In the genomic region with DNA sequence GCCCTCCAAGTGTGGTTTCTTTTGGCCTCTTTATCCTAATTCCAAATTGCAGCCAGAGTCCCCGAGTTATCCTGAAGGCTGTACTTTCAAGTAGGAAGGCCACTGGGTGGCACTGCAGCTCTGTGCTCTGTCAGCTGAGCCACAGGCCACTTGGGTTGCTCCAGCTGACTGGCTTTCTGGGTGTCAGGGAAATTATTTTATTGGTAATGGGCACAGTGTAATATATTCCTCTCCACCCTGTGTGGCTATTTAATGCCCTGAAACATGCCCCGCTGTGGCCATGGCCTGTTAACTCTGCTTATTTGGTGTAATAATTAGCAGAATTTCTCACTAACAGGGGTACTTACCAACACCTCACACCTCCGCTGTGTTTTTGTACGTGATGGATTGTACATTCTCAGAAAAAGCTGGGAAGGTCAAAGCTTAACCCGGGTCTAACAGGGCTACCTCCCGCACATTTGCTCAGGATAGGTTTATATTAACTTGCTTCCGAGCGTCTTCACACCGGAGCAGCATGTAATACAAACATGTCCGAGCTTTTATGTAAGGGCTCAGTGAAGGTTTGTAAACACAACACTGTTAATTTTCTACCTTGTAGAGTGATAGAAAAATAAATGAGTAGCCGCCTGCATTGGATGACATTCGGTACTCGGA, we compare ENCODE assay signal across 7 mouse cellular contexts.
DNase-seq lines count a peak whose midpoint lies in the region; ATAC-seq and TF ChIP-seq lines count a peak whose summit lies in the region.

No protein-coding gene starts in this region.

- peak overlapping the region; percentile 80 for H3K27ac ChIP-seq in kidney, adult 2 months (ENCODE audit: insufficient read depth, low read depth, low read length)
- H3K27ac ChIP-seq in limb, embryonic 10.5 days: no peak overlapping the region
- H3K27ac ChIP-seq in midbrain, embryonic 13.5 days: no peak overlapping the region

- peak; percentile 87 for TF ChIP-seq CTCF in kidney, adult 2 months (conservative IDR thresholded peaks at IDR 0.05; ENCODE audit: insufficient read depth, insufficient read length, low read depth, low read length)

- peak; percentile 46 for DNase-seq in adrenal gland, adult 8-10 months
- peak; percentile 91 for DNase-seq in embryo, embryonic 10 days (ENCODE audit: low spot score)
- peak; percentile 64 for DNase-seq in gastrocnemius, postnatal 25 days
- DNase-seq in kidney, adult 2 months: peak; percentile 96
- DNase-seq in limb, embryonic 10.5 days (ENCODE audit: low spot score): peak; percentile 84
- DNase-seq in spleen, postnatal 36 days (ENCODE audit: low spot score in 2 of 2): peak; percentile 33 to 41

- no peak overlapping the region for H3K9ac ChIP-seq in midbrain, embryonic 13.5 days (replicated peaks)

- H3K4me2 ChIP-seq in midbrain, embryonic 13.5 days (replicated peaks): no peak overlapping the region

- no peaks in the 10 kb centered on the region for H3K27me3 ChIP-seq in kidney, adult 2 months (replicated peaks; ENCODE audit: control insufficient read depth, insufficient read depth, low read length)
- H3K27me3 ChIP-seq in limb, embryonic 10.5 days (ENCODE audit: low read depth, poor library complexity, severe bottlenecking): peaks cover 55% of the 10 kb centered on the region
- H3K27me3 ChIP-seq in midbrain, embryonic 13.5 days: peaks cover 28% of the 10 kb centered on the region

- no peak overlapping the region for H3K4me3 ChIP-seq in kidney, adult 2 months (ENCODE audit: insufficient read depth, low read depth, low read length)
- no peak overlapping the region for H3K4me3 ChIP-seq in limb, embryonic 10.5 days
- no peak overlapping the region for H3K4me3 ChIP-seq in midbrain, embryonic 13.5 days (replicated peaks)

- peaks cover 34% of the 10 kb centered on the region for H3K4me1 ChIP-seq in kidney, adult 2 months (ENCODE audit: control insufficient read depth, insufficient read depth, low read length)
- peaks cover 71% of the 10 kb centered on the region for H3K4me1 ChIP-seq in limb, embryonic 10.5 days
- H3K4me1 ChIP-seq in midbrain, embryonic 13.5 days (replicated peaks): peaks cover 76% of the 10 kb centered on the region

- TF ChIP-seq POLR2A in kidney, adult 2 months (IDR thresholded peaks at IDR 0.05; ENCODE audit: low read depth, low read length): no peak

- peak; percentile 65; the same call in 1 of the 2 replicates for ATAC-seq in midbrain, embryonic 13.5 days

- 26% methylated on average over 13 of the region's 13 CpGs for WGBS in kidney, adult 2 months
- 44% methylated on average over 13 of the region's 13 CpGs for WGBS in limb, embryonic 10.5 days
- 70% methylated on average over 13 of the region's 13 CpGs for WGBS in midbrain, embryonic 13.5 days

- H3K9me3 ChIP-seq in limb, embryonic 10.5 days (replicated peaks): no peaks in the 10 kb centered on the region
- H3K9me3 ChIP-seq in midbrain, embryonic 13.5 days: no peaks in the 10 kb centered on the region

- H3K36me3 ChIP-seq in kidney, adult 2 months (ENCODE audit: control insufficient read depth, insufficient read depth, low read length): no peaks in the 10 kb centered on the region
- H3K36me3 ChIP-seq in limb, embryonic 10.5 days: no peaks in the 10 kb centered on the region
- no peaks in the 10 kb centered on the region for H3K36me3 ChIP-seq in midbrain, embryonic 13.5 days

Comparison
In these comparisons a context has a peak if more than half of its experiments do, and no peak if none do; other contexts are left out.
1. DNase-seq: peak in every context shown above with its lines; median percentile 96 in kidney, adult 2 months; 91 in embryo, embryonic 10 days; 84 in limb, embryonic 10.5 days; 64 in gastrocnemius, postnatal 25 days; 46 in adrenal gland, adult 8-10 months; 37 in spleen, postnatal 36 days.